Mouse (Mus musculus) hindbrain, embryonic 11.5 days (tissue): ENCODE measurements around the gene Anks3. TPM values are rescaled to one million over a fixed set of nuclear protein-coding genes. Genes with fewer than 3 reads are reported as not detected.

Source experiments
- polyA plus RNA-seq: library from polyadenylated mRNA; unstranded; fragments of >200 nt; fragmentation: Nextera tagmentation; extraction: Ambion mirVana; gene quantifications from 2 replicates; pipeline ENCODE4 v1.2.1, GENCODE M21; 2014

The Anks3 gene
- polyA plus RNA-seq, 1 experiment from 2014 or later = 46.6 TPM

Other genes starting within 250 kb of the Anks3 start
- gene Nmral1, start 244.8 kb downstream of the Anks3 start, polyA plus RNA-seq = 147 and 162 TPM in 2 replicates
- 91.3 and 96.4 TPM in 2 replicates for gene Hmox2, start 237.8 kb downstream of the Anks3 start, polyA plus RNA-seq
- gene Cdip1, start 173.9 kb downstream of the Anks3 start, polyA plus RNA-seq = 76.1 and 80.5 TPM in 2 replicates
- 0.11 and 0.17 TPM in 2 replicates for gene 4930562C15Rik, start 128.8 kb downstream of the Anks3 start, polyA plus RNA-seq
- gene Ubald1, start 83.9 kb downstream of the Anks3 start, polyA plus RNA-seq = 26.1 and 28.9 TPM in 2 replicates
- 61.3 and 68.8 TPM in 2 replicates for gene Mgrn1, start 78.0 kb downstream of the Anks3 start, polyA plus RNA-seq
- 131 and 138 TPM in 2 replicates for gene Nudt16l1, start 25.4 kb downstream of the Anks3 start, polyA plus RNA-seq
- not detected in 2 replicates for gene Sept12, start 33.6 kb upstream of the Anks3 start, polyA plus RNA-seq
- 3.5 and 4.5 TPM in 2 replicates for gene Smim22, start 43.1 kb upstream of the Anks3 start, polyA plus RNA-seq
- gene Rogdi, start 49.3 kb upstream of the Anks3 start, polyA plus RNA-seq = 74.1 and 84.9 TPM in 2 replicates
- gene Glyr1, start 85.7 kb upstream of the Anks3 start, polyA plus RNA-seq = 112 and 168 TPM in 2 replicates
- gene Ubn1, start 85.9 kb upstream of the Anks3 start, polyA plus RNA-seq = 23.4 and 25.1 TPM in 2 replicates
- gene Ppl, start 168.2 kb upstream of the Anks3 start, polyA plus RNA-seq = 0.81 and 1.2 TPM in 2 replicates
- gene Sec14l5, start 182.9 kb upstream of the Anks3 start, polyA plus RNA-seq = 0.54 and 0.62 TPM in 2 replicates
- gene Nagpa, start 239.8 kb upstream of the Anks3 start, polyA plus RNA-seq = 9.8 and 10.4 TPM in 2 replicates